Mouse (Mus musculus) embryonic fibroblast, embryonic 13.5 days (primary cell): Measurements from ENCODE around the gene 1700061G19Rik. TPM values are rescaled to one million over a fixed set of nuclear protein-coding genes. Genes with fewer than 3 reads are reported as not detected.

Experiments used
- H3K27ac ChIP-seq: 2 replicates; pipeline ENCODE4 v1.5.1; 2012; ENCODE audit warnings: low read length, control low read depth, inconsistent platforms; ENCODE audit not compliant: insufficient read depth
- H3K4me1 ChIP-seq: 2 replicates; pipeline ENCODE4 v1.6.1; 2011; ENCODE audit warnings: low read length; ENCODE audit not compliant: control insufficient read depth, insufficient read depth
- H3K4me3 ChIP-seq: 2 replicates; pipeline ENCODE4 v1.5.1; 2011; ENCODE audit warnings: mild to moderate bottlenecking, control low read depth, low read length; ENCODE audit not compliant: insufficient read depth
- CTCF ChIP-seq: IDR thresholded peaks from 2 replicates; pipeline ENCODE4 v1.5.1; 2011; ENCODE audit warnings: mild to moderate bottlenecking, control low read depth, low read length, moderate library complexity, borderline replicate concordance; ENCODE audit not compliant: insufficient read depth
- POLR2A ChIP-seq: IDR thresholded peaks from 2 replicates; pipeline ENCODE4 v1.6.1; 2011; ENCODE audit warnings: low read depth, mild to moderate bottlenecking, control low read depth, low read length, moderate library complexity
- polyA plus RNA-seq: library from polyadenylated mRNA; stranded (reverse); fragments of >200 nt; gene quantifications from 2 replicates; pipeline ENCODE4 v1.2.4, GENCODE M21; 2011; ENCODE audit warnings: low read depth; ENCODE audit not compliant: missing spikeins, insufficient read length

Gene 1700061G19Rik
- polyA plus RNA-seq, 1 experiment, result not detected

DNA sequence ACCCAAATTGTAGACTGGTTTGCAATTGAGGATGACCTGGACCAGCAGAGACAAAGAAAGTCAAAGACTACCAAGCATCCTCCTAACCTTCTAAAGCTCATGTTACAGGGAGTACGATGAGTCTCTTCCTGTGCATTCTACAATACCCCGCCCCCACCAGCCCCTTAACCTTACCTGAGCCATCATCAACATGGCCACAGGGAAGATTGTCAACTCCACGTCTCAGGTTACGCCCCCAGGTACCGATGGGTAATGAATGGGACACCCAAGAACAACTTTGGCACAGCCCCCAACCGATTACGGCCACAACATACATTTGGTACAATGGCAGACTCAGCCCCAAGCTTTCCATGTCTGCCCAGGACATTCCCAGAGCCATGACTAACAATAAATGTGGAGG lies 34.8 kb upstream of the 1700061G19Rik start:
- Histone ChIP-seq H3K4me3 (no peak overlapping the region), H3K4me1 (no peaks in the 10 kb centered on the region), H3K27ac (no peak overlapping the region)
- TF ChIP-seq CTCF (no peak), POLR2A (no peak)

DNA sequence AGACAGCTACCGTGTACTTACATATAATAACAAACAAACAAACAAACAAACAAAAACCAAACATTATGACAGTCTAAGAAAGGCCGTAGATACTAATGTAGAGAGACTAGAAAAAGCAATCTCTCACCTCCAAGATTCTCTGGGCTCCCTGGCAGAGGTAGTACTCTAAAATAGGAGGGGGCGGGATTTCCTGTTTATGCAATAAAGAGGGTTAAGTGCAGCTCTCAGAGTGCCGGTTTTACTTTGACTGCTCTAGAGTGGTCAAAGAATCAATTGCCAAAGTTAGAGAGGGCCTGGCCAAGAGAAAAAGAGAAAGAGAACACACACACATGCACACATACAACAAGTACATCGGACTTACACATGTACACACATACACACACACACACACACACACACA lies 33.1 kb upstream of the 1700061G19Rik start:
- Histone ChIP-seq H3K27ac (no peak overlapping the region), H3K4me1 (no peaks in the 10 kb centered on the region), H3K4me3 (no peak overlapping the region)
- TF ChIP-seq POLR2A (no peak), CTCF (no peak)

DNA sequence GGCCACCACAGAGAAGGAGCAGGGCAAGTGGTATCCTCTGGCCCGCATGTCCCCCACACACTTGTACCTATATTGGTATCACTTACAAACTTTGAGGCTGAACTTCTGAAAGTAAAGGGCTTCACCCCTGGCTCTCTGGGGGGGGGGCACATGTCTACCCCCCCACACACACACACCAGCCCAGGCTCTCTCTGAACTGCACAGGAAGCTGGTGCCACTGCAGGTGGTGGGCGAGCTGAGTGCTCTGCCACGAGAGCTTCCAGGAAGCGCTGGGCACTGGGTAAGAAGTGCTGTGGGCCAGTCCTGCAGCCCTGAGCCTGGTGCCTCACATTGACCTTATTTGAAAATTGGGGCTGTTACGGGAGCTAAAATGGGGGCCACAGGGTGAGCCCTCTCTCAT lies 31.6 kb upstream of the 1700061G19Rik start:
- TF ChIP-seq CTCF, result no peak
- no peak for TF ChIP-seq POLR2A
- Histone ChIP-seq H3K4me3 (no peak overlapping the region), H3K27ac (no peak overlapping the region), H3K4me1 (no peaks in the 10 kb centered on the region)

DNA sequence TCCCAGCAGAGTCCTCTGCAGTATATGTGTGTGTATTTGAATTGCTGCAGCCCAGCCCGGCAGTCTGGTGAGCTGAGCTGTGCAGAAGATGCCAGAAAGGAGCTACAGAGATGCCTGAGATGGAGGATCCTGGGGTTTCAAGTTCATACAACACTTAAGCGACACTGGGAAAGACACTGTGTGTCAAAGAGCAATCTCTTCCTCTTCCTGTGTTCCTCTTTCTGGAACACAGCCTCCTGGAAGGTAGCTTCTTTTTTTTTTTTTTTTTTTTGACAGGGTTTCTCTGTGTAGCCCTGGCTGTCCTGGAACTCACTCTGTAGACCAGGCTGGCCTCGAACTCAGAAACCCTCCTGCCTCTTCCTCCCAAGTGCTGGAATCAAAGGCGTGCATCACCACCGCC lies 26.5 kb upstream of the 1700061G19Rik start:
- Histone ChIP-seq H3K27ac (no peak overlapping the region), H3K4me3 (no peak overlapping the region), H3K4me1 (no peaks in the 10 kb centered on the region)
- TF ChIP-seq CTCF (no peak), POLR2A (no peak)

DNA sequence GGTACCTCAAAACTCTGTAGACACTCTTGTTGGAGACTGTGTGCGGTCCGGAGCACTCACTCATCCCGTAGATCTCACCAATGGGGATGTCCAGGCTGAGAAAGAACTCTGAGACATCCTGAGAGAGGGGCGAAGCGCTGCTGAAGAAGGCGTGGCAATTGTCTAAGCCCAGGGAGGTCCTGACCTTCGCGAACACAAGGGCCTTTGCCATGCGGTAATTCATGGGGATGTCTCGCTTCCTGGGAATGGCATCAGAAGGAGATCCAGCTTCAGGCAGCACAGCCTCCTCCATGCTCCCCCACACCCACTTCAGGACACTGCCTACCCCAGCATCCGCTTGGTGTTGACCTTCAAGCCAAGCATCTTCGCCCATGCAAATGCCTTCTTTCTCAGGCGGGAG lies 25.6 kb upstream of the 1700061G19Rik start:
- Histone ChIP-seq H3K27ac (no peak overlapping the region), H3K4me3 (no peak overlapping the region), H3K4me1 (no peaks in the 10 kb centered on the region)
- TF ChIP-seq POLR2A, result no peak
- no peak for TF ChIP-seq CTCF

DNA sequence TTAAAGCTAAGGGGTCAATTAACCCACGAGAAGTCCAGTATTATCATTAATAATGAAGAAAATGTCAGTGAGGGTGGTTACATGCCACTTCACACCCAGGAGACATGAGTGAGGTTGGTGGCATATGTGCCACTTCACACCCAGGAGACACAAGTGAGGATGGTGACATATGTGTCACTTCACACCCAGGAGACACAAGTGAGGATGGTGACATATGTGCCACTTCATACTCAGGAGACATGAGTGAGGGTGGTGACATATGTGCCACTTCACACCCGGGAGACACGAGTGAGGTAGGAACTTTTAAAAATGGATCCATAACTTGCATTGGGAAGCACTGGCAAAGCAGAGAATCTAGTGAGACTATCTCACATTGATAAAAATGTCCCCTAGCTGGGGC lies 24.1 kb upstream of the 1700061G19Rik start:
- Histone ChIP-seq H3K4me1 (no peaks in the 10 kb centered on the region), H3K27ac (no peak overlapping the region), H3K4me3 (no peak overlapping the region)
- TF ChIP-seq POLR2A (no peak), CTCF (no peak)

DNA sequence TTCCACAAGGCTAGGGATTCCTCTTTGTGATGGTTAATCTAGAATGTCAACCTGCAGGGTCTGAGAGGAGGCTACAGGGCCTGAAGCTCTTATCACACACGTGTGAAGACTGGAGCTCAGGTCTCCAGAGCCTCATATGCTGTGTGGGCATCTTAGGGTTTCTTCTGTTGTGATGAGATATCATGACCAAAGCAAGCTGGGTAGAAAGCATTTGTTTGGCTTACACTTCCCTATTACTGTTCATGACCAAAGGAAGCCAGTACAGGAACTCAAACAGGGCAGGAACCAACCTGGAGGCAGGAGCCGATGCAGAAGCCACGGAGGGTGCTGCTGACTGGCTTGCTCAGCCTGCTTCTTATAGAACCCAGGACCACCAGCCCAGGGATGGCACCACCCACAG lies 19.9 kb upstream of the 1700061G19Rik start:
- TF ChIP-seq POLR2A (no peak), CTCF (no peak)
- Histone ChIP-seq H3K4me1 (no peaks in the 10 kb centered on the region), H3K27ac (no peak overlapping the region), H3K4me3 (no peak overlapping the region)

DNA sequence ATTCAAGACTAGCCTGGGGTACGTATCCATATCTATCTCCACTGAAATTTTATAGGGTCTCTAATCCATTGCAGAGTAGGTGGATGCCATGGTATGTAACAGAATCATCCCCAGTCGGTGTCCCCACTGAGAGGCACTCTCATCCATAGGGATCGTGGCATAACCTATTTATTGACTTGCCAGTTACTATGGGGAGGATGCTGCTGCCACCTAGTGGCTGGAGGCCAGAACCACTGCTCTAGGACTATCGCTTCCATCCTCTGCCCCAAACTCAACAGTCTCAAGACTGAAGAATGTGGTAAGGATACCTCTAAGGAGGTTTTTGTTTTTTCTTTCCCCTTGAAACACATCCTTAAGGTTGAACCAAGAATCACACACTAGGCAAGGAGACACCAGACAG lies 17.1 kb upstream of the 1700061G19Rik start:
- no peak overlapping the region for H3K4me3 ChIP-seq
- no peaks in the 10 kb centered on the region for H3K4me1 ChIP-seq
- H3K27ac ChIP-seq, result no peak overlapping the region
- TF ChIP-seq POLR2A (no peak), CTCF (peak; percentile 72; the same call in 1 of the 2 replicates)

DNA sequence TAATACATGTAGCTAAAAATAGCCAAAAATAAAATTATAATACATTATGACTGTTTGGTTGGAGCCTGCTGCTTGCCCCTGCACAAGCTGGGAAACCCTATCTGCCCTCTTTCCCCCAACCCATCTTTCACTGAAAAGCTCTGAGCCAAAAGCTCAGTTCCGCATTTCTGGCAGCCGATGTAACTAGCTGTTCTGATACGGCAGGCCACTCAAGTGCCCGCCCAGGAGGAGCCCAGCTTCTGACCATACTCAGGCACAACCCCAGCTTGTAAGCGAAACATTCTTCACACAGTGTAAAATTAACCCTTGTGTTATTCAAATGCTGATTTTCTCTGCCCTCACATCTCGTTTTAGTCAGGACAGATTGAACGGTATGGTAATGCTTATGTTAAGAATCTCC lies 16.4 kb upstream of the 1700061G19Rik start:
- Histone ChIP-seq H3K4me3 (no peak overlapping the region), H3K27ac (no peak overlapping the region), H3K4me1 (no peaks in the 10 kb centered on the region)
- TF ChIP-seq POLR2A (no peak), CTCF (no peak)

DNA sequence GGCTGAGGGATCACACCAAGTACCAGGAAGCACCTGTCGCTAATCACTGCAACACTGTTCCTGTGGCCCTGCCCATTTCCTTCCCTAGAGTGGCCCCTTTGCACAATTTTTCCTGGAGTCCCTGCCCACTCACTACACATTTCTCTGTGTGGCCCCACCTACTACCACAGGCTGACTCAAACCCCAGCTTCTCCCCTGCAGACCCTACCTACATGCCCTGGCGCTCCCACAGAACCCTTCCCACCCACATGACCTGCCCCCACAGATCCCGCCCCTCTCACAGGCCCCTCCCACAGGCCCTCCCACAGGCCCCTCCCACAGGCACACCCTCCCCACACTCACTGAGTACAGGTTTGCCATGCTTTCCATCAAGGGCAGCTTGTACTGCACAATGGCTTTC lies 14.1 kb upstream of the 1700061G19Rik start:
- no peak overlapping the region for H3K4me3 ChIP-seq
- no peak overlapping the region for H3K27ac ChIP-seq
- no peak for TF ChIP-seq POLR2A
- no peak for TF ChIP-seq CTCF
- H3K4me1 ChIP-seq, result no peaks in the 10 kb centered on the region

DNA sequence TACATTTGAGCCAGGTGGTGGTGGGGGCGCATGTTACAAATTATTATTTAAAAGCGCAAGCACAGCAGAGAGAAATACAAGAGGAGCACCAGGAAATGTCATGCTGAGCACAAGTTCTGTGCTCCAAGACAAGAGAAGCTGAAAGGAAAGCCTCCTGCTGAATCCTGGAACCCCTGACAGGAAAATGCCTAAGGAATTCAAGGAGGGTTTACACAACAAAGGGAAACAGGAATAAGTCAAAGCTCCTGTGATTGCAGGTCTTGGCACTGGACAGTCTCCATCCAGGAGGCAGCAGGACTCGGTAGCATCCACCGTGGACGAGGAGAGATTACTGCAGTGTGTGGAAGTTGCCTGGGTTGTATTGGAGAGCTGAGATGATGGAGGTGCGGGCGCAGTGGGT lies 9.2 kb upstream of the 1700061G19Rik start:
- H3K27ac ChIP-seq, result no peak overlapping the region
- H3K4me3 ChIP-seq, result no peak overlapping the region
- TF ChIP-seq CTCF (no peak), POLR2A (no peak)
- H3K4me1 ChIP-seq, result no peaks in the 10 kb centered on the region
